Mouse (Mus musculus) heart, embryonic 11.5 days (tissue): ENCODE data around the gene Slc27a1. TPM values are rescaled to one million over a fixed set of nuclear protein-coding genes. Genes with fewer than 3 reads are reported as not detected.

Source experiments
- ATAC-seq: fragments of 200-750 bp; cut with Nextera tagmentation; replicated peaks from 2 replicates; pipeline ENCODE4 v1.8.0; 2017; ENCODE audit warnings: moderate library complexity; ENCODE audit not compliant: insufficient number of reproducible peaks, low FRiP score, low TSS enrichment
- H3K27ac ChIP-seq: fragments of 300-500 bp; sonication (generic); 2 replicates; pipeline ENCODE4 v1.5.1; 2014; ENCODE audit warnings: mild to moderate bottlenecking, low read depth, low read length
- H3K27me3 ChIP-seq: fragments of 300-500 bp; sonication (generic); 2 replicates; pipeline ENCODE4 v1.6.1; 2014; ENCODE audit warnings: mild to moderate bottlenecking, low read length, mixed read lengths; ENCODE audit not compliant: control insufficient read depth, insufficient read depth
- H3K36me3 ChIP-seq: fragments of 300-500 bp; sonication (generic); 2 replicates; pipeline ENCODE4 v1.6.1; 2014; ENCODE audit warnings: mild to moderate bottlenecking, low read length, moderate library complexity, mixed read lengths; ENCODE audit not compliant: control insufficient read depth, insufficient read depth
- H3K4me1 ChIP-seq: fragments of 300-500 bp; sonication (generic); 2 replicates; pipeline ENCODE4 v1.6.1; 2014; ENCODE audit warnings: low read length; ENCODE audit not compliant: control insufficient read depth, insufficient read depth
- H3K4me2 ChIP-seq: fragments of 300-500 bp; sonication (generic); 2 replicates; pipeline ENCODE4 v1.6.1; 2014; ENCODE audit warnings: mild to moderate bottlenecking, moderate library complexity
- H3K4me3 ChIP-seq: fragments of 300-500 bp; sonication (generic); 2 replicates; pipeline ENCODE4 v1.5.1; 2014; ENCODE audit warnings: low read depth, low read length
- H3K9ac ChIP-seq: fragments of 300-500 bp; sonication (generic); 2 replicates; pipeline ENCODE4 v1.6.1; 2014; ENCODE audit warnings: mild to moderate bottlenecking, low read depth, low read length, moderate library complexity
- H3K9me3 ChIP-seq: fragments of 300-500 bp; sonication (generic); replicated peaks from 2 replicates; pipeline ENCODE4 v1.6.1; 2016; ENCODE audit warnings: low read length; ENCODE audit not compliant: control insufficient read depth
- WGBS: fragments of 180-500 bp; shearing (Covaris S2); extraction: QIAGEN DNeasy Blood & Tissue Kit; methylation state at CpG from one replicate; pipeline ENCODE4 v1.1.7; 2014; ENCODE audit not compliant: insufficient replicate concordance; 5-methylcytosine and 5-hydroxymethylcytosine counted together
- polyA plus RNA-seq: library from polyadenylated mRNA; unstranded; fragments of >200 nt; fragmentation: Nextera tagmentation; extraction: Ambion mirVana; gene quantifications from 2 replicates; pipeline ENCODE4 v1.2.1, GENCODE M21; 2014

Gene Slc27a1
- polyA plus RNA-seq, 1 experiment from 2014 or later, result 10.8 TPM

GRCm38 (mm10) chr8:71610822-71611651 is 42.4 kb downstream of the Slc27a1 start, which contains the start of gene Colgalt1:
Colgalt1 (plus strand) TSS chr8:71610998.
- ATAC-seq, result peak; percentile 98
- Histone ChIP-seq H3K4me3 (peak within 1 kb of the TSS; percentile 87), H3K27ac (peak within 1 kb of the TSS; percentile 83), H3K9ac (peak within 1 kb of the TSS; percentile 90), H3K4me1 (peaks cover 9% of the 10 kb centered on the region), H3K27me3 (no peaks in the 10 kb centered on the region), H3K9me3 (no peaks in the 10 kb centered on the region), H3K36me3 (peaks cover 13% of the 10 kb centered on the region), H3K4me2 (peak within 1 kb of the TSS; percentile 76)
- under 1% methylated on average over 76 of the region's 82 CpGs for WGBS

- H3K4me1 ChIP-seq, result peaks cover 9% of the 10 kb centered on the region
- peak overlapping the region; percentile 87 for H3K4me3 ChIP-seq
- H3K27ac ChIP-seq, result no peak overlapping the region
- no peaks in the 10 kb centered on the region for H3K9me3 ChIP-seq
- 40% methylated on average over 5 of the region's 5 CpGs for WGBS
- H3K9ac ChIP-seq, result peak overlapping the region; percentile 90
- peak overlapping the region; percentile 76 for H3K4me2 ChIP-seq
- ATAC-seq, result no peak
- H3K36me3 ChIP-seq, result peaks cover 19% of the 10 kb centered on the region
- H3K27me3 ChIP-seq, result no peaks in the 10 kb centered on the region
Measured at GRCm38 (mm10) chr8:71612141-71612540, 43.5 kb downstream of the Slc27a1 start.

DNA sequence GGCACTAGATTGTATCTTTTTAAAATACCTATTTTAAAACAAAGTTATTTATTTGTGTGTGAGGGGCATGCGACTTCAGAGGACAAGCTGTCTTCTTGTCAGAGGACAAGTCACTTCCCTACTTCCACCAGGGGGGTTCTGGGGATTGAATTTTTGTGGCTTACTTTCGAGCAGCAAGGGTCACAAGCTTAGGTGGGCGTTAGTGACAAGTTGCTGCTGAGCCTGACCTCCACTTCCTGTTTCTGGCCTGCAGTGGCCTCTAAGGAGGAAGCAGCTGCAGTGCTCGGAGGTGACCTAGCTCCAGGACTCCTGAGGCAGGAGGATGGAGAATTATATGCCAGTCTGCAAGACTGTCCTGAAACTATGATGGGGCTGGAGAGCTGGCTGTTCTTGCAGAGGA is 44.7 kb downstream of the Slc27a1 start:
- Histone ChIP-seq H3K27me3 (no peaks in the 10 kb centered on the region), H3K4me3 (no peak overlapping the region), H3K27ac (no peak overlapping the region), H3K4me2 (no peak overlapping the region), H3K9ac (no peak overlapping the region), H3K36me3 (peaks cover 29% of the 10 kb centered on the region), H3K4me1 (peaks cover 9% of the 10 kb centered on the region), H3K9me3 (no peaks in the 10 kb centered on the region)
- no peak for ATAC-seq
- WGBS, result 52% methylated on average over 4 of the region's 4 CpGs

DNA sequence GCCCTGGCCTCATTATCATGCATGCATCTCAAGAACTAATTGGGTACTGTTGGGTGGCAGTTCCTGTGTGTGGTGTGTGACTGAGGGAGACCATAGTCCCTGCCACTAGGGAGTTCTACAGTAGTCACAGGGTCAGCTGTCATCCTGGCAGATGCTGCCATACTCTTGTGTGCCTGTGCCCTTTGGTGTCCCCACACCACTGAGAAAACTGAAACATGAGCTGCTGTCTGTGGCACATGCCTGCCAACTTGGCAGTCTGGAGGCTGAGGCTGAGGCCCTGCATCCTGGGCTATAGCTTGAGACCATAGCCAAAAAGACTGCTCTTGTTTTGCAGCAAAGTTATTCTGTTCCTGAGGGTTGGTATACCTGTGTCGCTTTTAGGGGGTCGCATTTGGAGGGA is 51.1 kb downstream of the Slc27a1 start:
- WGBS, result 100% methylated on average over 2 of the region's 2 CpGs
- Histone ChIP-seq H3K9ac (no peak overlapping the region), H3K4me1 (no peaks in the 10 kb centered on the region), H3K27ac (no peak overlapping the region), H3K4me2 (no peak overlapping the region), H3K9me3 (peaks cover 22% of the 10 kb centered on the region), H3K27me3 (no peaks in the 10 kb centered on the region), H3K4me3 (no peak overlapping the region), H3K36me3 (peaks cover 78% of the 10 kb centered on the region)
- ATAC-seq, result no peak

GRCm38 (mm10) chr8:71625088-71625487 is 56.4 kb downstream of the Slc27a1 start:
- peaks cover 13% of the 10 kb centered on the region for H3K4me1 ChIP-seq
- H3K9ac ChIP-seq, result no peak overlapping the region
- no peak for ATAC-seq
- H3K27me3 ChIP-seq, result peaks cover 5% of the 10 kb centered on the region
- H3K27ac ChIP-seq, result no peak overlapping the region
- H3K36me3 ChIP-seq, result peaks cover 53% of the 10 kb centered on the region
- no peak overlapping the region for H3K4me3 ChIP-seq
- H3K4me2 ChIP-seq, result no peak overlapping the region
- peaks cover 25% of the 10 kb centered on the region for H3K9me3 ChIP-seq
- 86% methylated on average over 1 of the region's 1 CpGs for whole genome bisulfite sequencing

DNA sequence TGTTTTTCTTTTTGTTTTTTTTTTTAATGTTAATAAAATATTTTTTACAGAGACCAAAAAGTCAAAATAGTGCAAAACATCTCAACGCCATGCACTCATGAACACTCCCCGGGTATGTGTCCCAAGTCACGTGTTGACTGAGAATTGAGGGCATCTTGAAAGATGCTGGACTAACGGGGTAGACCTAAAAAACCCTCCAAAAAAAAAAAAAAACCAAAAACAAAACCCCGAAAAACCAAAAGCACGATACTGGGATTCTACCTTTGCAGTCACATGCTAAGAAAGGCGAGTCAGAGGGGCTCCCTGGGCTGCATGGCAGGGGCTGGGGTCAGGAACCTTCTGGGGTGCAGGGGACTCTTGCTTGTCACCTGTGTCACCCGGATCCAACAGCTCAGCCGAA is 58.1 kb downstream of the Slc27a1 start:
- H3K9me3 ChIP-seq, result peaks cover 22% of the 10 kb centered on the region
- H3K4me2 ChIP-seq, result no peak overlapping the region
- peaks cover 37% of the 10 kb centered on the region for H3K36me3 ChIP-seq
- ATAC-seq, result no peak
- no peak overlapping the region for H3K4me3 ChIP-seq
- no peak overlapping the region for H3K9ac ChIP-seq
- WGBS, result 87% methylated on average over 9 of the region's 9 CpGs
- peaks cover 19% of the 10 kb centered on the region for H3K27me3 ChIP-seq
- H3K27ac ChIP-seq, result peak overlapping the region; percentile 47; the same call in 1 of the 2 replicates
- peaks cover 13% of the 10 kb centered on the region for H3K4me1 ChIP-seq

GRCm38 (mm10) chr8:71627265-71628099 is 58.8 kb downstream of the Slc27a1 start:
- peak overlapping the region; percentile 47 for H3K27ac ChIP-seq
- no peak overlapping the region for H3K4me2 ChIP-seq
- ATAC-seq, result no peak
- peaks cover 25% of the 10 kb centered on the region for H3K27me3 ChIP-seq
- H3K9me3 ChIP-seq, result peaks cover 16% of the 10 kb centered on the region
- WGBS, result 47% methylated on average over 9 of the region's 9 CpGs
- no peak overlapping the region for H3K9ac ChIP-seq
- H3K4me1 ChIP-seq, result peaks cover 13% of the 10 kb centered on the region
- H3K36me3 ChIP-seq, result peaks cover 29% of the 10 kb centered on the region
- H3K4me3 ChIP-seq, result no peak overlapping the region

DNA sequence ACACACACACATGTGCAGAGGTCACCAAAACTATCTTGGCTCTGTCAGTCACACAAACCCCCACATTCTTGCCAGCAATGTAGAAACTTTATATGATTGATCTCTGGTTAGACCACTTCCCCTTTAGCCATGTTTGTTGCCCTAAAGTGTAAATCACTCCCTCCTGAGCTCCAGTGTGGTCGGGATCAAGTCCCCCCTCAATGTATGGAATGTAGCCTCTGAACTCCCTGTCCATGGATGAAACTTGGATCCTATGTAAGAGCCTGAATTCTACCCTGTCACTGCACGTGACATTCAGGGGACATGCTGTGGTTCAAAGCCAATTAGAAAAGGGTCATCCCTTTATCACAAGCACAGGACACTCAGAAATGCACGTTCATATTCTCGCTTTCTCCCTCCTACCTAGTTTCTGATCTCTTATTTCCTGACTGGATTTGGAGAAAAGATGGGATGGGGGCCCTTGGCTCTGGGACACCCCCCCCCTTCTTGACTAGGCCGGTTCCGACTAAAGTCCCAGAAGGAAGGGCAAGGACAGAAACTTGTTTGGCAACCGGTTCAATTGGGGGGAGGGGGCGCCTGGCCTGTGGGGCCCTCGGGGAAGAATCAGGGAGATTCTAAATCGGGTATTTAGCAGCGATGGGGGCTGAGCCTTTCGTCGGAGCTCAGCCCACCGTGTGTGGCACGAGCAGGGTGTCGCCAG is 59.9 kb downstream of the Slc27a1 start:
- H3K27ac ChIP-seq, result peak overlapping the region; percentile 6
- WGBS, result 7% methylated on average over 14 of the region's 16 CpGs
- peaks cover 13% of the 10 kb centered on the region for H3K4me1 ChIP-seq

More for the DNA sequence above, 59.9 kb downstream of the Slc27a1 start:
- H3K27me3 ChIP-seq, result peaks cover 34% of the 10 kb centered on the region
- peaks cover 19% of the 10 kb centered on the region for H3K36me3 ChIP-seq
- H3K4me3 ChIP-seq, result peak overlapping the region; percentile 57
- ATAC-seq, result no peak
- H3K9me3 ChIP-seq, result peaks cover 14% of the 10 kb centered on the region
- H3K4me2 ChIP-seq, result peak overlapping the region; percentile 98
- H3K9ac ChIP-seq, result peak overlapping the region; percentile 78
